Mouse (Mus musculus) E14TG2a.4 (cell line): Measurements from ENCODE around the gene Rab11a.

Source experiments
- CTCF ChIP-seq: conservative IDR thresholded peaks from 2 replicates; pipeline ENCODE4 v1.5.1; 2014; ENCODE audit warnings: low read length
- NANOG ChIP-seq: IDR thresholded peaks from 2 replicates; pipeline ENCODE4 v1.6.1; 2014; ENCODE audit warnings: borderline replicate concordance, low read length, mixed read lengths
- POU5F1 ChIP-seq: IDR thresholded peaks from 2 replicates; pipeline ENCODE4 v1.6.1; 2014; ENCODE audit warnings: low read length, borderline replicate concordance

GRCm38 (mm10) chr9:64739001-64739400 is 1.4 kb upstream of the Rab11a start:
- no peak for TF ChIP-seq CTCF
- no peak for TF ChIP-seq NANOG
- TF ChIP-seq POU5F1, result no peak
